Mouse (Mus musculus) layer of hippocampus, adult 6 months (tissue): ENCODE results near the gene Nelfe. TPM values are rescaled to one million over a fixed set of nuclear protein-coding genes. Genes with fewer than 3 reads are reported as not detected.

Experiments used
- long read RNA-seq, 2 experiments: library from polyadenylated mRNA; unstranded; transcript quantifications; one replicate each; pipeline ENCODE4 v2.0.0; 2019 to 2020
- microRNA-seq: library from miRNA; unstranded; fragments of <30 nt; microRNA quantifications from one replicate; pipeline ENCODE4 v1.2.0, GENCODE M21; 2020
- polyA plus RNA-seq: library from polyadenylated mRNA; unstranded; fragments of <200 nt; fragmentation: Nextera tagmentation; gene quantifications from 2 replicates; pipeline ENCODE4 v1.2.3, GENCODE M21; 2021

Gene Nelfe
- polyA plus RNA-seq, result 36.8 and 43.3 TPM in 2 replicates
- long read RNA-seq, experiment 1, transcript Nelfe-204 (11 exons, 1,399 nt), result minor isoform, 16 of 82 reads
- long read RNA-seq, experiment 1, transcript Nelfe-201 (11 exons, 1,607 nt), result minor isoform, 21 of 82 reads
- long read RNA-seq, experiment 1, transcript Nelfe-202 (11 exons, 1,381 nt), result major isoform, 31 of 82 reads
- long read RNA-seq, experiment 1, partial matches to known transcripts, result 12 of 82 reads
- long read RNA-seq, experiment 1, other reads (novel, unspliced or antisense), result 2 of 82 reads
- long read RNA-seq, experiment 2, transcript Nelfe-202 (11 exons, 1,381 nt), result major isoform, 36 of 115 reads
- long read RNA-seq, experiment 2, transcript Nelfe-201 (11 exons, 1,607 nt), result minor isoform, 32 of 115 reads
- long read RNA-seq, experiment 2, transcript Nelfe-204 (11 exons, 1,399 nt), result minor isoform, 13 of 115 reads
- long read RNA-seq, experiment 2, partial matches to known transcripts, result 25 of 115 reads
- long read RNA-seq, experiment 2, other reads (novel, unspliced or antisense), result 9 of 115 reads

GRCm38 (mm10) chr17:34849722-34850516, at the start of gene Nelfe, which contains the start of gene Skiv2l:
Gene Nelfe (plus strand): TSS chr17:34850391.
Gene Skiv2l (minus strand): TSS chr17:34850210.

DNA sequence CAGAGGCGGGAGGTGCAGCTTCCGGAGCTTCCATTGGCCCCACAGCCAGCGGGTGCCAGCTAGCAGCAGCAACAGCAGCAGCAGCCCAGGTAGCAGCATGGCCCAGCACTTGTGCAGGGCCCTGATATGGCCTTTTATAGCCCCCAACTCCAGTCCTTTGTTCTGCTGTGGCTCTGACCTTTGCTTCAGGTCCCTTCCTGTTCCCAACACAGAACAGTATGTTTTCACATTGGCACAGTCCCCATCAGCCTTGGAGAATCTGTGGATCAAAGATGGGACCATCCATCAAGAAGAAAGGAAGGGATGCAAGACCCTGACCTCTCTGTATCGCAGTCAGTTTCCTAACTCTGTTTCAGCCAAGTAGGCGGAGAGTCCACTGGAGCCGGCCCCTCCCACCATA, 45.9 kb upstream of the Nelfe start, which contains the start of gene Cyp21a1:
Gene Cyp21a1, minus strand, starts transcription at position 261 of the 400 bp plus-strand sequence.

DNA sequence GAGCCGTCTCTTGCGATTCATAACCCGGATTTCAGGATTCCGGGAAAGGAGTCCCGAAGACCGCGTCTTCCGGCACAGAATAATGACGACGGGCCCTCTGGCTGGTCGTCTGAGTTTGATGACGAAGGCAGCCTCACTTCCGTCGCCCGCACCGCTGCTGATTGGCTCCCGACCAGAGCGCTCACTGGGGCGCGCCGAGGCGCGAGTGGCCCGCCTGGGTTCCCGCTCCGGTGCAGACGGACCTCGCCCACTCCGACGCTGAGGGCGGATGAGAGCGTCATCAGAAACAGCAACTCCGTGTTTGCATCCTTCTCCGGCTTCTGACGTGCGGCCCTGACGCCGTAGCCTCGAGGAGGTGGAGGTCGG, 13.4 kb upstream of the Nelfe start, which contains the start of the genes Stk19 and Dxo:
Gene Stk19, minus strand, starts transcription at position 90 of the 366 bp plus-strand sequence.
Gene Dxo, plus strand, starts transcription at position 164 of the 366 bp plus-strand sequence.

GRCm38 (mm10) chr17:34862416-34863081, 12.4 kb downstream of the Nelfe start, which contains the start of gene Cfb:
Gene Cfb (minus strand): TSS chr17:34862518.

DNA sequence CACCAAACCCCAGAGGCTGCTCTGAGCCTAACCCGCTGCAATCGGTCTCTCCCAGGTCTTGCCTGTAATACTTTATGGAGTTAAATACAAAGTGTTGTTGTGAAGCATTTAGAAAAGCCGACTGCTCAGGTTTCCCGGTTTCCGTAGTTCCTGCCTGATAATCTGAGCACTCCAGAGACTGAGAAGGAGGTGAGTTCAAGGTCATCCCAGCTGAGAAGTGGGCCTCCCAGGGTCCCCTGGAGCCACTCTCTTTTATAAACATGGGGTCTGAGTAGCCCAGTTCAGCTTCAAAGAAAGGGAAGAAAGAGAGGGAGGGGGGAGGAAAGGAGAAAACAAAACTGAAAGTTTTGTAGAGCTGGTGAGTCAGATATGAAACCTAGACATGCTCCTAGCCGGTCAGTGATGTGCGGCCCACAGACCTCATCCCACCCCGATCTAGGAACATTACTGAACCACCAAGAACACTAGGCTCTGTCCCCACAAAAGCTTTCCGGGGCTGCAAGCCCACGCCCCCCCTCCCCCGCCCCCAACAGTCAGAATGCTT, 29.2 kb downstream of the Nelfe start, which contains the start of gene Zbtb12:
Gene Zbtb12, plus strand, starts transcription at position 148 of the 544 bp plus-strand sequence.

GRCm38 (mm10) chr17:34881683-34882310, 31.6 kb downstream of the Nelfe start, which contains the start of gene Gm20547:
Gene Gm20547 (minus strand): TSS chr17:34882042.

DNA sequence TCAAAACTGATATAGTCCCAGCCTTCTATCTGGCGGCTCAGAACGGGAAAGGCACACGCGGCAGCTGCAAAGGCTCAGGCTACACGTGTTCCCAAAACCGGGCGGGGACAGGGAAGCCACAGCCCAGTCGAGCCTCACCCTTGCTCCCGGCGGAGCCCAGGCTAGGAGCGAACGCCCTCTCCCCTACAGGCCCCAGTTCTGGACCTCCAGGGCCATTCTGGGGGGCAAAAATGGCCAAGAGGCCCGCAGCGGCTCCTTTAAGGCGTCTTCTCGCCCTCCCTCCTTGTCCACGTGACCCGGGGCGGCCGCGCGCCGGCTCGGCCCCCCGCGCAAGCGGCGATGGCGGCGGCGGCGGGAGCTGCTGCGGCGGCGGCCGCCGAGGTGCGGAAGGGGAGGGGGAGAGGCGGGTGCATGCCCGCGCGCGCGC, 48.0 kb downstream of the Nelfe start, which contains the start of the genes C2 and Ehmt2:
Gene C2, minus strand, starts transcription at position 106 of the 427 bp plus-strand sequence.
Gene Ehmt2, plus strand, starts transcription at position 310 of the 427 bp plus-strand sequence.

Small RNAs within 50 kb of the gene (microRNA-seq; reads per million reads assigned to microRNA genes)
- gene Mir6970, result not detected
- gene Mir6971, result 9.2 reads per million, percentile 30 among the genes with 10 or more reads in this experiment
- gene Mir6972, result not detected

Other genes with a start within 250 kb of the Nelfe start
- gene Rnf5, start 246.7 kb upstream of the Nelfe start, polyA plus RNA-seq, result 191 and 194 TPM in 2 replicates
- gene Agpat1, start 246.1 kb upstream of the Nelfe start, polyA plus RNA-seq, result 76.2 and 84.4 TPM in 2 replicates
- gene Egfl8, start 234.4 kb upstream of the Nelfe start, polyA plus RNA-seq, result 2.5 and 3.3 TPM in 2 replicates
- 8.3 and 9.4 TPM in 2 replicates for gene Ppt2, start 221.9 kb upstream of the Nelfe start, polyA plus RNA-seq
- 19.2 and 21.3 TPM in 2 replicates for gene Prrt1, start 220.9 kb upstream of the Nelfe start, polyA plus RNA-seq
- 18.3 and 19.7 TPM in 2 replicates for gene Fkbpl, start 205.6 kb upstream of the Nelfe start, polyA plus RNA-seq
- 35.3 and 40.9 TPM in 2 replicates for gene Atf6b, start 203.2 kb upstream of the Nelfe start, polyA plus RNA-seq
- 0.31 and 0.33 TPM in 2 replicates for gene Tnxb, start 179.9 kb upstream of the Nelfe start, polyA plus RNA-seq
- 9.3 and 15.6 TPM in 2 replicates for gene C4b, start 106.5 kb upstream of the Nelfe start, polyA plus RNA-seq
- not detected in 2 replicates for gene Cyp21a1, start 45.8 kb upstream of the Nelfe start, polyA plus RNA-seq
- 55.5 and 61.6 TPM in 2 replicates for gene Stk19, start 13.4 kb upstream of the Nelfe start, polyA plus RNA-seq
- gene Dxo, start 13.4 kb upstream of the Nelfe start, polyA plus RNA-seq, result 26.3 and 27.8 TPM in 2 replicates
- 23.6 and 26.5 TPM in 2 replicates for gene Skiv2l, start 181 bp upstream of the Nelfe start, polyA plus RNA-seq
- gene Cfb, start 12.1 kb downstream of the Nelfe start, polyA plus RNA-seq, result 0.49 and 0.80 TPM in 2 replicates
- 0.23 and 0.26 TPM in 2 replicates for gene Zbtb12, start 29.1 kb downstream of the Nelfe start, polyA plus RNA-seq
- not detected in 2 replicates for gene Gm20547, start 31.7 kb downstream of the Nelfe start, polyA plus RNA-seq
- 1.3 and 2.0 TPM in 2 replicates for gene C2, start 47.9 kb downstream of the Nelfe start, polyA plus RNA-seq
- gene Ehmt2, start 48.1 kb downstream of the Nelfe start, polyA plus RNA-seq, result 21.5 and 22.0 TPM in 2 replicates
- 0.29 and 0.30 TPM in 2 replicates for gene Slc44a4, start 64.1 kb downstream of the Nelfe start, polyA plus RNA-seq
- gene Neu1, start 80.9 kb downstream of the Nelfe start, polyA plus RNA-seq, result 24.8 and 26.2 TPM in 2 replicates
- 0.90 and 1.3 TPM in 2 replicates for gene Hspa1b, start 108.8 kb downstream of the Nelfe start, polyA plus RNA-seq
- not detected in 2 replicates for gene Gm20481, start 119.5 kb downstream of the Nelfe start, polyA plus RNA-seq
- 7.2 and 7.7 TPM in 2 replicates for gene Hspa1a, start 121.8 kb downstream of the Nelfe start, polyA plus RNA-seq
- gene Hspa1l, start 122.3 kb downstream of the Nelfe start, polyA plus RNA-seq, result 0.60 and 0.84 TPM in 2 replicates
- 35.2 and 42.4 TPM in 2 replicates for gene Lsm2, start 131.5 kb downstream of the Nelfe start, polyA plus RNA-seq
- gene Vars, start 150.6 kb downstream of the Nelfe start, polyA plus RNA-seq, result 20.0 and 21.5 TPM in 2 replicates
- gene Vwa7, start 166.2 kb downstream of the Nelfe start, polyA plus RNA-seq, result 0.20 TPM in 1 of 2 replicates, not detected in the other
- gene Sapcd1, start 177.6 kb downstream of the Nelfe start, polyA plus RNA-seq, result 0.62 and 0.97 TPM in 2 replicates
- 0.33 and 0.59 TPM in 2 replicates for gene Msh5, start 196.4 kb downstream of the Nelfe start, polyA plus RNA-seq
- gene Clic1, start 199.6 kb downstream of the Nelfe start, polyA plus RNA-seq, result 28.2 and 29.7 TPM in 2 replicates
- 18.0 and 23.6 TPM in 2 replicates for gene Ddah2, start 208.6 kb downstream of the Nelfe start, polyA plus RNA-seq
- gene Ly6g6c, start 215.0 kb downstream of the Nelfe start, polyA plus RNA-seq, result not detected in 2 replicates
- gene Mpig6b, start 215.8 kb downstream of the Nelfe start, polyA plus RNA-seq, result 0.06 TPM in 1 of 2 replicates, not detected in the other
- 4.4 and 4.6 TPM in 2 replicates for gene Ly6g6e, start 226.5 kb downstream of the Nelfe start, polyA plus RNA-seq
- gene Ly6g6d, start 227.7 kb downstream of the Nelfe start, polyA plus RNA-seq, result 1.2 and 2.3 TPM in 2 replicates
- 1.2 and 2.1 TPM in 2 replicates for gene Ly6g6f, start 235.2 kb downstream of the Nelfe start, polyA plus RNA-seq
- 86.3 and 93.9 TPM in 2 replicates for gene Abhd16a, start 238.9 kb downstream of the Nelfe start, polyA plus RNA-seq